Mouse (Mus musculus): ENCODE measurements at regions not wholly inside any gene's neighbourhood (a gene's known extent, or its start where the extent isn't known, plus 50 kb on each side); places are given as distances from the start of the nearest gene placed in this dataset.

GRCm38 (mm10) chr8:31000120-31000519 is 2428.4 kb upstream of the 5930422O12Rik start:
- Histone ChIP-seq H3K9ac (replicated peaks; ENCODE audit: low read length) (no peak overlapping the region), H3K4me1 (ENCODE audit: insufficient read depth, low read length) (no peaks in the 10 kb centered on the region), H3K9me3 (ENCODE audit: low read length) (no peaks in the 10 kb centered on the region), H3K4me2 (replicated peaks; ENCODE audit: low read depth, low read length) (no peak overlapping the region), H3K27me3 (ENCODE audit: insufficient read depth, low read length) (no peaks in the 10 kb centered on the region), H3K27ac (ENCODE audit: low read length) (no peak overlapping the region), H3K4me3 (ENCODE audit: low read length) (no peak overlapping the region), H3K36me3 (ENCODE audit: insufficient read depth, low read length) (no peaks in the 10 kb centered on the region)
- no peak for ATAC-seq (ENCODE audit: low FRiP score, low TSS enrichment)
- WGBS = 76% methylated on average over 6 of the region's 6 CpGs

- 48% methylated on average over 5 of the region's 5 CpGs for WGBS
- H3K4me2 ChIP-seq (replicated peaks; ENCODE audit: low read depth, low read length) = no peak overlapping the region
- H3K9me3 ChIP-seq (ENCODE audit: low read length) = no peaks in the 10 kb centered on the region
- no peaks in the 10 kb centered on the region for H3K4me1 ChIP-seq (ENCODE audit: insufficient read depth, low read length)
- no peak overlapping the region for H3K27ac ChIP-seq (ENCODE audit: low read length)
- no peak overlapping the region for H3K4me3 ChIP-seq (ENCODE audit: low read length)
- H3K27me3 ChIP-seq (ENCODE audit: insufficient read depth, low read length) = no peaks in the 10 kb centered on the region
- H3K9ac ChIP-seq (replicated peaks; ENCODE audit: low read length) = no peak overlapping the region
- ATAC-seq (ENCODE audit: low FRiP score, low TSS enrichment) = no peak
- no peaks in the 10 kb centered on the region for H3K36me3 ChIP-seq (ENCODE audit: insufficient read depth, low read length)
These were observed 2426.4 kb upstream of the 5930422O12Rik start for GRCm38 (mm10) chr8:31001980-31002730.

- H3K36me3 ChIP-seq (ENCODE audit: insufficient read depth, low read length) = no peaks in the 10 kb centered on the region
- no peak overlapping the region for H3K27ac ChIP-seq (ENCODE audit: low read length)
- no peaks in the 10 kb centered on the region for H3K27me3 ChIP-seq (ENCODE audit: insufficient read depth, low read length)
- H3K9me3 ChIP-seq (ENCODE audit: low read length) = no peaks in the 10 kb centered on the region
- H3K9ac ChIP-seq (replicated peaks; ENCODE audit: low read length) = no peak overlapping the region
- no peak overlapping the region for H3K4me2 ChIP-seq (replicated peaks; ENCODE audit: low read depth, low read length)
- no peak for ATAC-seq (ENCODE audit: low FRiP score, low TSS enrichment)
- H3K4me1 ChIP-seq (ENCODE audit: insufficient read depth, low read length) = no peaks in the 10 kb centered on the region
- WGBS = 77% methylated on average over 8 of the region's 8 CpGs
- H3K4me3 ChIP-seq (ENCODE audit: low read length) = no peak overlapping the region
These were observed 2420.2 kb upstream of the 5930422O12Rik start for GRCm38 (mm10) chr8:31008309-31008708.

GRCm38 (mm10) chr8:31012068-31012467 is 2416.4 kb upstream of the 5930422O12Rik start:
- 77% methylated on average over 11 of the region's 11 CpGs for whole genome bisulfite sequencing

GRCm38 (mm10) chr8:31031721-31032591 is 2396.6 kb upstream of the 5930422O12Rik start:
- H3K4me3 ChIP-seq (ENCODE audit: low read length) = peak overlapping the region; percentile 42
- no peaks in the 10 kb centered on the region for H3K9me3 ChIP-seq (ENCODE audit: low read length)
- no peaks in the 10 kb centered on the region for H3K27me3 ChIP-seq (ENCODE audit: insufficient read depth, low read length)
- ATAC-seq (ENCODE audit: low FRiP score, low TSS enrichment) = peak; percentile 90
- peak overlapping the region; percentile 65 for H3K4me2 ChIP-seq (replicated peaks; ENCODE audit: low read depth, low read length)
- peak overlapping the region; percentile 49 for H3K9ac ChIP-seq (replicated peaks; ENCODE audit: low read length)
- no peak overlapping the region for H3K27ac ChIP-seq (ENCODE audit: low read length)
- 7% methylated on average over 24 of the region's 24 CpGs for WGBS
- H3K36me3 ChIP-seq (ENCODE audit: insufficient read depth, low read length) = no peaks in the 10 kb centered on the region
- peaks cover 10% of the 10 kb centered on the region for H3K4me1 ChIP-seq (ENCODE audit: insufficient read depth, low read length)

More at GRCm38 (mm10) chr8:31012068-31012467, 2416.4 kb upstream of the 5930422O12Rik start:
- no peaks in the 10 kb centered on the region for H3K9me3 ChIP-seq (ENCODE audit: low read length)
- no peaks in the 10 kb centered on the region for H3K36me3 ChIP-seq (ENCODE audit: insufficient read depth, low read length)
- H3K27ac ChIP-seq (ENCODE audit: low read length) = no peak overlapping the region
- H3K4me3 ChIP-seq (ENCODE audit: low read length) = no peak overlapping the region
- no peak overlapping the region for H3K4me2 ChIP-seq (replicated peaks; ENCODE audit: low read depth, low read length)
- H3K27me3 ChIP-seq (ENCODE audit: insufficient read depth, low read length) = no peaks in the 10 kb centered on the region
- no peak overlapping the region for H3K9ac ChIP-seq (replicated peaks; ENCODE audit: low read length)
- ATAC-seq (ENCODE audit: low FRiP score, low TSS enrichment) = no peak
- no peaks in the 10 kb centered on the region for H3K4me1 ChIP-seq (ENCODE audit: insufficient read depth, low read length)

- peaks cover 10% of the 10 kb centered on the region for H3K4me1 ChIP-seq (ENCODE audit: insufficient read depth, low read length)
- peak overlapping the region; percentile 30; the same call in 1 of the 2 replicates for H3K9ac ChIP-seq (replicated peaks; ENCODE audit: low read length)
- WGBS = 1% methylated on average over 13 of the region's 13 CpGs
- no peaks in the 10 kb centered on the region for H3K27me3 ChIP-seq (ENCODE audit: insufficient read depth, low read length)
- H3K9me3 ChIP-seq (ENCODE audit: low read length) = no peaks in the 10 kb centered on the region
- peak overlapping the region; percentile 44; the same call in 1 of the 2 replicates for H3K27ac ChIP-seq (ENCODE audit: low read length)
- no peaks in the 10 kb centered on the region for H3K36me3 ChIP-seq (ENCODE audit: insufficient read depth, low read length)
- peak overlapping the region; percentile 65 for H3K4me2 ChIP-seq (replicated peaks; ENCODE audit: low read depth, low read length)
- peak overlapping the region; percentile 44 for H3K4me3 ChIP-seq (ENCODE audit: low read length)
- peak; percentile 17; the same call in 1 of the 2 replicates for ATAC-seq (ENCODE audit: low FRiP score, low TSS enrichment)
These were observed 2395.2 kb upstream of the 5930422O12Rik start for GRCm38 (mm10) chr8:31033281-31033680.

GRCm38 (mm10) chr8:31036892-31037291 is 2391.6 kb upstream of the 5930422O12Rik start:
- Histone ChIP-seq H3K9ac (replicated peaks; ENCODE audit: low read length) (no peak overlapping the region), H3K27ac (ENCODE audit: low read length) (no peak overlapping the region), H3K27me3 (ENCODE audit: insufficient read depth, low read length) (no peaks in the 10 kb centered on the region), H3K4me3 (ENCODE audit: low read length) (no peak overlapping the region), H3K4me1 (ENCODE audit: insufficient read depth, low read length) (peaks cover 10% of the 10 kb centered on the region), H3K9me3 (ENCODE audit: low read length) (no peaks in the 10 kb centered on the region), H3K4me2 (replicated peaks; ENCODE audit: low read depth, low read length) (no peak overlapping the region), H3K36me3 (ENCODE audit: insufficient read depth, low read length) (no peaks in the 10 kb centered on the region)
- 59% methylated on average over 2 of the region's 2 CpGs for WGBS
- peak; percentile 58; the same call in 1 of the 2 replicates for ATAC-seq (ENCODE audit: low FRiP score, low TSS enrichment)
